24 mouse cellular contexts compared by ENCODE assay signal in genomic region chr15:86858356-86858906, GRCm38 (mm10).
A peak's percentile ranks its signal among the peaks of the same experiment; 100 is the strongest.
DNase-seq lines count a peak whose midpoint lies in the region; ATAC-seq and TF ChIP-seq lines count a peak whose summit lies in the region.
"Had no signal": no experiment of that assay in that cellular context is flagged by ENCODE, and none has a peak within 500 bp of the region (broad histone marks: within the 10 kb centered on the region; RNA-seq: fewer than 3 reads in every experiment).

No protein-coding gene starts in this region.

- no peaks in the 10 kb centered on the region for H3K4me1 ChIP-seq in midbrain, postnatal 0 days (ENCODE audit: insufficient read depth, low read length)
- H3K4me1 ChIP-seq in midbrain, embryonic 15.5 days: no peaks in the 10 kb centered on the region
- H3K4me1 ChIP-seq: embryonic facial prominence, embryonic 15.5 days; hindbrain, embryonic 12.5 days; hindbrain, embryonic 15.5 days had no signal

- no peak for TF ChIP-seq CTCF in midbrain, postnatal 0 days (IDR thresholded peaks at IDR 0.05)

- no peak overlapping the region for H3K9ac ChIP-seq in midbrain, postnatal 0 days (replicated peaks; ENCODE audit: low read length, poor library complexity, severe bottlenecking)
- no peak overlapping the region for H3K9ac ChIP-seq in midbrain, embryonic 15.5 days
- H3K9ac ChIP-seq: embryonic facial prominence, embryonic 15.5 days; forebrain, postnatal 0 days; hindbrain, embryonic 12.5 days; hindbrain, embryonic 15.5 days had no signal

- intact Hi-C loops in left cerebral cortex, postnatal 4 days (cut with DNase I): no loop called here
- intact Hi-C loops in left cerebral cortex, postnatal 14 days (cut with DNase I): no loop called here

- no peak for ATAC-seq in cerebellum, adult (ENCODE audit: insufficient number of reproducible peaks, low FRiP score, low TSS enrichment)
- no peak for ATAC-seq in midbrain, postnatal 0 days (ENCODE audit: low FRiP score)
- no peak for ATAC-seq in midbrain, embryonic 15.5 days (replicated peaks)
- ATAC-seq: activated CD4-positive, CD25-positive, alpha-beta regulatory T cell, adult 4 months; forebrain, embryonic 14.5 days; forebrain, postnatal 0 days had no signal

- DNase-seq in cerebellum, postnatal 10 days: peak; percentile 23 to 47
- peak; percentile 16 for DNase-seq in left cerebral cortex, postnatal 4 days
- no peak for DNase-seq in left cerebral cortex, postnatal 14 days (ENCODE audit: low spot score in 2 of 2)
- DNase-seq in midbrain, postnatal 0 days (ENCODE audit: low spot score): peak; percentile 13
- DNase-seq in spleen, postnatal 36 days (ENCODE audit: low spot score in 2 of 2): no peak
- DNase-seq: adrenal gland, adult 8-10 months; adrenal gland, postnatal 25 days; cerebellum, adult 11 months; cerebellum, adult 2 months; cerebellum, adult 9-11 months; cerebellum, postnatal 36 days; embryo, embryonic 11 days; forebrain, postnatal 0 days; gastrocnemius, adult 2 months; gastrocnemius, postnatal 14 days; heart, adult 11 months had no signal

- WGBS in midbrain, postnatal 0 days: 19% methylated on average over 3 of the region's 3 CpGs
- 5% methylated on average over 3 of the region's 3 CpGs for WGBS in midbrain, embryonic 15.5 days

- no peaks in the 10 kb centered on the region for H3K36me3 ChIP-seq in midbrain, postnatal 0 days (ENCODE audit: insufficient read depth, low read length)
- H3K36me3 ChIP-seq in midbrain, embryonic 15.5 days (replicated peaks): no peaks in the 10 kb centered on the region
- H3K36me3 ChIP-seq: embryonic facial prominence, embryonic 15.5 days; hindbrain, embryonic 12.5 days; hindbrain, embryonic 15.5 days had no signal

- H3K27ac ChIP-seq in midbrain, postnatal 0 days (ENCODE audit: low read depth, low read length): no peak overlapping the region
- no peak overlapping the region for H3K27ac ChIP-seq in midbrain, embryonic 15.5 days
- H3K27ac ChIP-seq: embryonic facial prominence, embryonic 15.5 days; gastrocnemius, adult 2 months; hindbrain, embryonic 12.5 days; hindbrain, embryonic 15.5 days had no signal

- H3K4me2 ChIP-seq in midbrain, postnatal 0 days (ENCODE audit: low read depth, low read length, poor library complexity, severe bottlenecking): no peak overlapping the region
- H3K4me2 ChIP-seq in midbrain, embryonic 15.5 days: no peak overlapping the region
- H3K4me2 ChIP-seq: embryonic facial prominence, embryonic 15.5 days; heart, embryonic 11.5 days; hindbrain, embryonic 12.5 days; hindbrain, embryonic 15.5 days had no signal

- H3K4me3 ChIP-seq in midbrain, postnatal 0 days (ENCODE audit: low read depth, low read length): no peak overlapping the region
- no peak overlapping the region for H3K4me3 ChIP-seq in midbrain, embryonic 15.5 days
- H3K4me3 ChIP-seq: embryonic facial prominence, embryonic 15.5 days; gastrocnemius, adult 2 months; hindbrain, embryonic 12.5 days; hindbrain, embryonic 15.5 days had no signal

- H3K9me3 ChIP-seq in midbrain, postnatal 0 days (ENCODE audit: low read length): no peaks in the 10 kb centered on the region
- no peaks in the 10 kb centered on the region for H3K9me3 ChIP-seq in midbrain, embryonic 15.5 days
- H3K9me3 ChIP-seq: embryonic facial prominence, embryonic 15.5 days; hindbrain, embryonic 12.5 days; hindbrain, embryonic 15.5 days had no signal

- no peaks in the 10 kb centered on the region for H3K27me3 ChIP-seq in midbrain, postnatal 0 days (ENCODE audit: insufficient read depth, low read length)
- no peaks in the 10 kb centered on the region; the same call in 1 of the 2 replicates for H3K27me3 ChIP-seq in midbrain, embryonic 15.5 days (replicated peaks)
- H3K27me3 ChIP-seq: embryonic facial prominence, embryonic 15.5 days; hindbrain, embryonic 12.5 days; hindbrain, embryonic 15.5 days had no signal

Comparison
In these comparisons a context has a peak if more than half of its experiments do, and no peak if none do; other contexts are left out.
1. DNase-seq: peak in cerebellum, postnatal 10 days (2 of 2), left cerebral cortex, postnatal 4 days (single experiment) and midbrain, postnatal 0 days (single experiment); none in left cerebral cortex, postnatal 14 days (0 of 2) and spleen, postnatal 36 days (0 of 2).